Mouse (Mus musculus) forebrain, embryonic 11.5 days (tissue): Measurements from ENCODE around the gene Coro1b. TPM values are rescaled to one million over a fixed set of nuclear protein-coding genes. Genes with fewer than 3 reads are reported as not detected.
A peak's percentile ranks its signal among the peaks of the same experiment; 100 is the strongest.
"Not testable (repeated sequence)": the region's sequence is repeated elsewhere in the genome, so short reads cannot be mapped to it uniquely, and the experiment has no call there.

Experiments
- ATAC-seq: fragments of 200-750 bp; cut with Nextera tagmentation; replicated peaks from 2 replicates; pipeline ENCODE4 v1.8.0; 2017; ENCODE audit warnings: moderate TSS enrichment; ENCODE audit not compliant: low FRiP score
- DNase-seq: peaks from one replicate; pipeline ENCODE4 v3.0.0-alpha.2; 2017; ENCODE audit warnings: low spot score
- H3K27ac ChIP-seq: fragments of 300-500 bp; sonication (generic); 2 replicates; pipeline ENCODE4 v1.5.1; 2014; ENCODE audit warnings: low read depth, low read length
- H3K27me3 ChIP-seq: fragments of 300-500 bp; sonication (generic); 2 replicates; pipeline ENCODE4 v1.6.1; 2014; ENCODE audit warnings: mild to moderate bottlenecking, low read length, mixed read lengths; ENCODE audit not compliant: control insufficient read depth, insufficient read depth
- H3K36me3 ChIP-seq: fragments of 300-500 bp; sonication (generic); 2 replicates; pipeline ENCODE4 v1.6.1; 2014; ENCODE audit warnings: mild to moderate bottlenecking, low read length, moderate library complexity, mixed read lengths; ENCODE audit not compliant: control insufficient read depth, insufficient read depth
- H3K4me1 ChIP-seq: fragments of 300-500 bp; sonication (generic); replicated peaks from 2 replicates; pipeline ENCODE4 v1.6.1; 2014; ENCODE audit warnings: low read length, mixed read lengths; ENCODE audit not compliant: control insufficient read depth, insufficient read depth
- H3K4me2 ChIP-seq: fragments of 300-500 bp; sonication (generic); 2 replicates; pipeline ENCODE4 v1.6.1; 2014; ENCODE audit warnings: low read depth, mild to moderate bottlenecking, low read length, moderate library complexity, mixed read lengths; ENCODE audit not compliant: severe bottlenecking
- H3K4me3 ChIP-seq: fragments of 300-500 bp; sonication (generic); 2 replicates; pipeline ENCODE4 v1.5.1; 2014; ENCODE audit warnings: low read depth, low read length
- H3K9ac ChIP-seq: fragments of 300-500 bp; sonication (generic); 2 replicates; pipeline ENCODE4 v1.6.1; 2014; ENCODE audit warnings: low read length
- H3K9me3 ChIP-seq: fragments of 300-500 bp; sonication (generic); 2 replicates; pipeline ENCODE4 v1.6.1; 2016; ENCODE audit warnings: low read length, mixed read lengths; ENCODE audit not compliant: control insufficient read depth
- WGBS: fragments of 180-500 bp; shearing (Covaris S2); extraction: QIAGEN DNeasy Blood & Tissue Kit; methylation state at CpG from one replicate; pipeline ENCODE4 v1.1.7; 2014; 5-methylcytosine and 5-hydroxymethylcytosine counted together
- polyA plus RNA-seq: library from polyadenylated mRNA; unstranded; fragments of >200 nt; fragmentation: Nextera tagmentation; extraction: Ambion mirVana; gene quantifications from 2 replicates; pipeline ENCODE4 v1.2.1, GENCODE M21; 2014

Coro1b gene
- polyA plus RNA-seq, 1 experiment from 2014 or later, result 119 TPM

- Histone ChIP-seq H3K27me3 (no peaks in the 10 kb centered on the region), H3K9me3 (no peaks in the 10 kb centered on the region), H3K27ac (no peak overlapping the region), H3K4me1 (no peaks in the 10 kb centered on the region), H3K9ac (no peak overlapping the region), H3K4me2 (no peak overlapping the region), H3K36me3 (no peaks in the 10 kb centered on the region; the same call in 1 of the 2 replicates), H3K4me3 (no peak overlapping the region)
- WGBS, result 95% methylated on average over 10 of the region's 10 CpGs
- DNase-seq, result no peak
- ATAC-seq, result no peak
Measured at GRCm38 (mm10) chr19:4115144-4115543, 33.3 kb upstream of the Coro1b start.

GRCm38 (mm10) chr19:4115816-4116215 lies 32.6 kb upstream of the Coro1b start:
- WGBS, result 82% methylated on average over 11 of the region's 11 CpGs

DNA sequence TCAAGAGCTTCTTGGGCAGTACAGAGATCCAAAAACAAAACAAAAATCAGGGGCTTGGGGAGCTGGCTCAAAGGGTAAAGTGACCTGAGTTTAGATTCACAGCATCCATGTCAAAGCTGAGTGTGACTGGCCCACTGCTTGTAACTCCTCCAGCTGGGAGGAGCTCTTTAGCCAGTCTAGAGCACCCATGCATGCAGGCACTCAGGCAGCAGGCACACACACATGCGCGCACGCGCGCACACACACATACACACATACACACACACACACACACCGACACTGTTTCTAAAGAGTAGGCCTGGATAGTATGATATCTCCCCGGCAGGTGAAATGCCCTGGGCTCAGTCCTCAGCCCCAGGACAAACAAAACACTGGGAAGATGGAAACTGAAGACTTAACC lies 31.4 kb upstream of the Coro1b start:
- H3K4me3 ChIP-seq, result no peak overlapping the region
- H3K9ac ChIP-seq, result no peak overlapping the region
- DNase-seq (no peak), ATAC-seq (no peak)
- peaks cover 2% of the 10 kb centered on the region; the same call in 1 of the 2 replicates for H3K4me1 ChIP-seq
- no peaks in the 10 kb centered on the region for H3K9me3 ChIP-seq
- no peaks in the 10 kb centered on the region for H3K27me3 ChIP-seq
- H3K4me2 ChIP-seq, result no peak overlapping the region
- no peaks in the 10 kb centered on the region; the same call in 1 of the 2 replicates for H3K36me3 ChIP-seq
- WGBS, result 97% methylated on average over 7 of the region's 7 CpGs
- no peak overlapping the region for H3K27ac ChIP-seq

More at GRCm38 (mm10) chr19:4115816-4116215, 32.6 kb upstream of the Coro1b start:
- DNase-seq (no peak), ATAC-seq (no peak)
- H3K27ac ChIP-seq, result no peak overlapping the region
- no peak overlapping the region for H3K9ac ChIP-seq
- no peak overlapping the region for H3K4me3 ChIP-seq
- no peaks in the 10 kb centered on the region; the same call in 1 of the 2 replicates for H3K36me3 ChIP-seq
- H3K4me2 ChIP-seq, result no peak overlapping the region
- H3K9me3 ChIP-seq, result no peaks in the 10 kb centered on the region
- no peaks in the 10 kb centered on the region for H3K27me3 ChIP-seq
- H3K4me1 ChIP-seq, result 0 out of 2 replicates have a peak, but pooled peaks cover 2% of the 10 kb centered on the region

DNA sequence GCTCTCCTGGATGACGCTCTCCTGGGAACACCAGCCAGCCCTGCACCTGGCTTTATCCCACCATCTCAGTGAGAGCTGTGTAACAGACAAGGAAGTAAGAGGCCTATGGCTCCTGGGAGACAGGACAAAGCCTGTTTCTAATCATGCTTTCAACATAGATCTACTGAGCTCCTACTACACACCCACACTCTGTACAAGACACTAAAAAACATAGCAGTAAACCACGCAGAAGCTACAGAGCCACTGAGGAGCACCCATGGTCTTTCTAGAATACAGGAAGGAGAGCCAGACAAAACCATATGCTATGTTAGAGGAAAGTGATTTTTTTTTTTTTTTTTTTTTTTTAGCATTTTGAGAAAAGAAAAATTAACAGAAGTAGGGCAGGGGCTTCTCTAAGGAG lies 30.1 kb upstream of the Coro1b start:
- H3K9me3 ChIP-seq, result no peaks in the 10 kb centered on the region
- ATAC-seq (no peak), DNase-seq (no peak)
- no peak overlapping the region for H3K9ac ChIP-seq
- H3K36me3 ChIP-seq, result no peaks in the 10 kb centered on the region; the same call in 1 of the 2 replicates
- H3K4me2 ChIP-seq, result no peak overlapping the region
- H3K27ac ChIP-seq, result no peak overlapping the region
- H3K27me3 ChIP-seq, result no peaks in the 10 kb centered on the region
- H3K4me1 ChIP-seq, result peaks cover 2% of the 10 kb centered on the region; the same call in 1 of the 2 replicates
- 91% methylated on average over 2 of the region's 2 CpGs for WGBS
- no peak overlapping the region for H3K4me3 ChIP-seq

- no peaks in the 10 kb centered on the region for H3K27me3 ChIP-seq
- no peak overlapping the region for H3K4me3 ChIP-seq
- no peak for ATAC-seq
- peaks cover 2% of the 10 kb centered on the region; the same call in 1 of the 2 replicates for H3K4me1 ChIP-seq
- no peaks in the 10 kb centered on the region for H3K9me3 ChIP-seq
- no peak overlapping the region for H3K27ac ChIP-seq
- H3K4me2 ChIP-seq, result no peak overlapping the region
- WGBS, result 90% methylated on average over 6 of the region's 6 CpGs
- no peaks in the 10 kb centered on the region; the same call in 1 of the 2 replicates for H3K36me3 ChIP-seq
- peak overlapping the region; percentile 32 for H3K9ac ChIP-seq
- DNase-seq, result no peak
Measured at GRCm38 (mm10) chr19:4119716-4120487, 28.5 kb upstream of the Coro1b start.

GRCm38 (mm10) chr19:4120496-4120895 lies 27.9 kb upstream of the Coro1b start:
- H3K36me3 ChIP-seq, result no peaks in the 10 kb centered on the region; the same call in 1 of the 2 replicates
- WGBS, result 95% methylated on average over 2 of the region's 2 CpGs
- H3K9ac ChIP-seq, result peak overlapping the region; percentile 32
- ATAC-seq, result no peak
- no peak for DNase-seq
- H3K4me3 ChIP-seq, result no peak overlapping the region
- H3K4me2 ChIP-seq, result peak overlapping the region; percentile 60; the same call in 1 of the 2 replicates
- no peak overlapping the region for H3K27ac ChIP-seq
- H3K9me3 ChIP-seq, result no peaks in the 10 kb centered on the region
- H3K27me3 ChIP-seq, result no peaks in the 10 kb centered on the region
- H3K4me1 ChIP-seq, result peaks cover 3% of the 10 kb centered on the region; the same call in 1 of the 2 replicates

GRCm38 (mm10) chr19:4121097-4121805 lies 27.2 kb upstream of the Coro1b start:
- H3K4me1 ChIP-seq, result peaks cover 3% of the 10 kb centered on the region; the same call in 1 of the 2 replicates
- H3K27ac ChIP-seq, result peak overlapping the region; percentile 69
- DNase-seq (peak; percentile 96), ATAC-seq (peak; percentile 83)
- peak overlapping the region; percentile 64 for H3K9ac ChIP-seq
- peak overlapping the region; percentile 39 for H3K4me3 ChIP-seq
- peak overlapping the region; percentile 60 for H3K4me2 ChIP-seq
- H3K9me3 ChIP-seq, result no peaks in the 10 kb centered on the region
- 5% methylated on average over 38 of the region's 38 CpGs for WGBS
- no peaks in the 10 kb centered on the region for H3K27me3 ChIP-seq
- H3K36me3 ChIP-seq, result no peaks in the 10 kb centered on the region; the same call in 1 of the 2 replicates

DNA sequence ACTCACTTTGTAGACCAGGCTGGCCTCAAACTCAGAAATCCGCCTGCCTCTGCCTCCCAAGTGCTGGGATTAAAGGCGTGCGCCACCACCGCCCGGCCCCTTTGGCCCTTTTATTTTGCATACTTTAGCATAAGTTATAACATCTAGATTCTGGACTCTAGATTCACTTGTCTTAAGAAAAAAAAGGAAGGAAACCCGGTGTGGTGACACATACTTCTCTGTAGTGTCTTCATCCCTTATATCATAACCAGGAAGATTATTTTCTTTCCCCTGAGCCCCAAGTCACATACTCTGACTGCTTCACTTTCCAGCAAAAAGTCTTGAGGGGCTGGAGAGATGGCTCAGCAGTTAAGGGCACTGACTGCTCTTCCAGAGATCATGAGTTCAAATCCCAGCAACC lies 26.5 kb upstream of the Coro1b start:
- 56% methylated on average over 6 of the region's 6 CpGs for WGBS
- not testable (repeated sequence) for H3K27me3 ChIP-seq, H3K9me3 ChIP-seq, H3K4me3 ChIP-seq, H3K4me1 ChIP-seq, H3K9ac ChIP-seq, ATAC-seq, DNase-seq, H3K36me3 ChIP-seq, H3K27ac ChIP-seq
- 0 out of 2 replicates have a peak overlapping the region, but pooled peaks have one; percentile 11 for H3K4me2 ChIP-seq
